Mouse (Mus musculus): ENCODE measurements around the gene P2rx7.

- TF ChIP-seq POLR2A (IDR thresholded peaks at IDR 0.05; ENCODE audit: borderline replicate concordance, low read depth, low read length) = no peak
- TF ChIP-seq CTCF (IDR thresholded peaks at IDR 0.05; ENCODE audit: low read depth, low read length) = no peak
Observed at GRCm38 (mm10) chr5:122621376-122621886, 22.3 kb upstream of the P2rx7 start.

Data from bone marrow macrophage, adult 2 months (primary cell).